Mouse (Mus musculus): ENCODE measurements around the gene Dcaf6. TPM values are rescaled to one million over a fixed set of nuclear protein-coding genes. Genes with fewer than 3 reads are reported as not detected.
A peak's percentile ranks its signal among the peaks of the same experiment; 100 is the strongest.

The Dcaf6 gene
- total RNA-seq, 2 experiments from 2014 or later, result 95.2 to 98.5 TPM

GRCm38 (mm10) chr1:165284096-165284495 lies 176.2 kb downstream of the Dcaf6 start:
- intact Hi-C loops (cut with DNase I), result no loop called here
- DNase-seq (ENCODE audit: low spot score in 2 of 2), result no peak

GRCm38 (mm10) chr1:165282967-165283345 lies 177.3 kb downstream of the Dcaf6 start:
- no peak for DNase-seq (ENCODE audit: low spot score in 2 of 2)
- intact Hi-C loops (cut with DNase I), result no loop called here

GRCm38 (mm10) chr1:165282222-165282966 lies 177.9 kb downstream of the Dcaf6 start:
- intact Hi-C loops (cut with DNase I), result no loop called here
- DNase-seq (ENCODE audit: low spot score in 2 of 2), result no peak

GRCm38 (mm10) chr1:165281351-165282221 lies 178.7 kb downstream of the Dcaf6 start:
- intact Hi-C loops (cut with DNase I), result no loop called here
- DNase-seq (ENCODE audit: low spot score in 2 of 2), result peak in 1 of 2 experiments; percentile 46

GRCm38 (mm10) chr1:165280741-165281140 lies 179.5 kb downstream of the Dcaf6 start:
- no peak for DNase-seq (ENCODE audit: low spot score in 2 of 2)
- intact Hi-C loops (cut with DNase I), result no loop called here

Other genes with a start within 250 kb of the Dcaf6 start
- gene Tiprl, start 223.5 kb downstream of the Dcaf6 start, total RNA-seq (2021), result 10 to 100 TPM; 65.1 to 67.6 TPM
- gene Gpr161, start 164.7 kb downstream of the Dcaf6 start, total RNA-seq (2021), result 10 to 100 TPM in 1 of 2 experiments, 1 to 10 TPM in 1; 6.4 to 10.2 TPM
- gene Mpc2, start 162 bp upstream of the Dcaf6 start, total RNA-seq (2021), result 100 to 1,000 TPM; 148 to 156 TPM
- 1 to 10 TPM in 1 of 2 experiments, under 1 TPM in 1; 0.53 to 1.3 TPM for gene Adcy10, start 24.7 kb upstream of the Dcaf6 start, total RNA-seq (2021)
- gene Mpzl1, start 174.1 kb upstream of the Dcaf6 start, total RNA-seq (2021), result 10 to 100 TPM; 52.5 to 61.7 TPM
- gene Rcsd1, start 249.3 kb upstream of the Dcaf6 start, total RNA-seq (2021), result 1 to 10 TPM; 6.4 to 8.5 TPM

All from left cerebral cortex, postnatal 14 days (tissue).